Mouse (Mus musculus): ENCODE results near the gene Endov. TPM values are rescaled to one million over a fixed set of nuclear protein-coding genes. Genes with fewer than 3 reads are reported as not detected.

The Endov gene
- polyA plus RNA-seq, 1 experiment from 2014 or later: 14.0 TPM

DNA sequence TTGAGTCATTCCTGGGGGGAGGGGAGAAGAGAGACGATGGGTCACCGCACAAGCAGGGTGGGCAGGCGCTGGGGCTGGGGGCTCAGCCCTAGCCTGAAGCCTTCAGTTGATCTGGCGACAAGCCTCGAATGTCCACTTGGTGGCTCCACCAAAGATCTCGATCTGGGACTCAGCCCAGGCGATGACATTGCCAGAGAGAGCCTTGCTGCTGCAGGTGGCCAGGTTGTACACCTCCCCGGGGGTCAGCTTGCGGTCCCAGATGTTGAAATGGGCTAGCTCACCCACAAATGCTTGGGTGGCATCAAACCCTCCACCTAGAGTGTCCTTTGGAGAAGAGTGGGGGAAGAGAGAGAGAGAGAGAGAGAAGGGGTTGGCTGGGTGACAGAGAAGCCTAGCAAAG lies 51.2 kb downstream of the Endov start:
- H3K4me3 ChIP-seq (replicated peaks; ENCODE audit: low read length): no peak overlapping the region
- 47% methylated on average over 9 of the region's 9 CpGs for WGBS
- peaks cover 13% of the 10 kb centered on the region; the same call in 1 of the 2 replicates for H3K4me1 ChIP-seq (ENCODE audit: control insufficient read depth, insufficient read depth, low read length)
- H3K9me3 ChIP-seq (replicated peaks; ENCODE audit: control insufficient read depth, low read length): no peaks in the 10 kb centered on the region
- H3K4me2 ChIP-seq (ENCODE audit: low read depth, low read length): no peak overlapping the region
- no peaks in the 10 kb centered on the region for H3K36me3 ChIP-seq (ENCODE audit: control insufficient read depth, insufficient read depth, low read length)
- no peak overlapping the region for H3K27ac ChIP-seq (ENCODE audit: low read length)
- no peak for ATAC-seq (ENCODE audit: insufficient read depth, low FRiP score)
- H3K27me3 ChIP-seq (ENCODE audit: control insufficient read depth, insufficient read depth, low read length): peaks cover 51% of the 10 kb centered on the region
- H3K9ac ChIP-seq (ENCODE audit: low read length): no peak overlapping the region

DNA sequence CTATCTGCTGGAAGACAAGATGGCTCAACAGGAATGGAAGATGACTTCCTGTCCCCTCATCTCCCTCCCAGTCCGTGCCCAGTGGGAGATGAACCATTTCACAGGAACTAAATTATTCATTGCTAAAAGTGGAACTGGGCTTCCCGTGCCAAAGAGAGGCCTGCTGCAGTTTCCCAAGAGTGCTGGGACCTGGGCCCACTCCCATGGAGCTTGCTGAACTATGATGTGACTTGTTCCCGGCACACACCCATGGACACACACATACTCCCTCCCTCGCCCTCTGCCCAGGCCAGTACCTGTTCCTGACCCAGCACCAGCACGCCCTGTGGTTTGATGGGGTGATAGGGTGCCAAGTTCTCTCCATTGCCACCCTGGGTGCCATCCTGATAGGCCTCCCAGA lies 51.7 kb downstream of the Endov start:
- 77% methylated on average over 5 of the region's 5 CpGs for WGBS
- Histone ChIP-seq H3K9me3 (replicated peaks; ENCODE audit: control insufficient read depth, low read length) (no peaks in the 10 kb centered on the region), H3K4me1 (ENCODE audit: control insufficient read depth, insufficient read depth, low read length) (peaks cover 18% of the 10 kb centered on the region; the same call in 1 of the 2 replicates), H3K4me3 (replicated peaks; ENCODE audit: low read length) (no peak overlapping the region), H3K9ac (ENCODE audit: low read length) (no peak overlapping the region), H3K4me2 (ENCODE audit: low read depth, low read length) (no peak overlapping the region), H3K27ac (ENCODE audit: low read length) (no peak overlapping the region), H3K36me3 (ENCODE audit: control insufficient read depth, insufficient read depth, low read length) (no peaks in the 10 kb centered on the region), H3K27me3 (ENCODE audit: control insufficient read depth, insufficient read depth, low read length) (peaks cover 55% of the 10 kb centered on the region)
- ATAC-seq (ENCODE audit: insufficient read depth, low FRiP score): no peak

DNA sequence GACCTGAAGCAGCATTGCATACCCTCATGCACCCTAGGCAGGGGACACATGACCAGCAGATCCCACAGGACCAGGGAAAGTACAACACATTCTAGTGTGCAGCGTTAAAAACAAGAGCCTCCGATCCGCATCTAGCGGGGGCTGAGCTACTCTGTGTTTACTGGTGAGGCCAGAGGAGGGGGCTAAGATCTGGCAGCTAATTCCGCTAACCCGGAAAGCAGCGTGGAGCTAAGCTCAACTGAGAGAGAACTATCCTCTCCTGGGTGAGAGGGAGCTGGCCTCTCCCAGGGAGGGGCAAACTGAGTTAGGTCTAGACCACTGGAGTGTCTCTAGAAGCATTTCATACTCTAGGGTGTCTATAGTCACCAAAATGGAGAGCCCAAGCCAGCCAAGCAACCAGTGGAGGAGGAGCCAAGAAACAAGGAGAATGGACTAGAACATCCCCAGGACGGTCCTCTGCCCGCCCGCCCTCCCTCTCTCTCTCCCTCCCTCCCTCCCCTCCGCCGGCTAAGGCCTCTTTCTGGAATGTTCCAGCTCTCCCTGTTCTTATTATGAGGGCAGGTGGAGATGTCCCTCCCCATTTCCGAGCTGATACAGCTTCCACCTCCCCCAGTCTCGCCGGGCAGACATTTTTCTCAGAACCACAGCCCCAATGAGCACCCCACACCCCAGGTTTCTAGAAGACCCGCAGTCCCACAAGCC lies 52.8 kb downstream of the Endov start:
- Histone ChIP-seq H3K27me3 (ENCODE audit: control insufficient read depth, insufficient read depth, low read length) (peaks cover 66% of the 10 kb centered on the region), H3K4me2 (ENCODE audit: low read depth, low read length) (no peak overlapping the region), H3K4me3 (replicated peaks; ENCODE audit: low read length) (no peak overlapping the region), H3K36me3 (ENCODE audit: control insufficient read depth, insufficient read depth, low read length) (no peaks in the 10 kb centered on the region), H3K9me3 (replicated peaks; ENCODE audit: control insufficient read depth, low read length) (no peaks in the 10 kb centered on the region), H3K9ac (ENCODE audit: low read length) (no peak overlapping the region), H3K27ac (ENCODE audit: low read length) (no peak overlapping the region), H3K4me1 (ENCODE audit: control insufficient read depth, insufficient read depth, low read length) (peaks cover 29% of the 10 kb centered on the region)
- no peak for ATAC-seq (ENCODE audit: insufficient read depth, low FRiP score)
- WGBS: 48% methylated on average over 16 of the region's 16 CpGs

DNA sequence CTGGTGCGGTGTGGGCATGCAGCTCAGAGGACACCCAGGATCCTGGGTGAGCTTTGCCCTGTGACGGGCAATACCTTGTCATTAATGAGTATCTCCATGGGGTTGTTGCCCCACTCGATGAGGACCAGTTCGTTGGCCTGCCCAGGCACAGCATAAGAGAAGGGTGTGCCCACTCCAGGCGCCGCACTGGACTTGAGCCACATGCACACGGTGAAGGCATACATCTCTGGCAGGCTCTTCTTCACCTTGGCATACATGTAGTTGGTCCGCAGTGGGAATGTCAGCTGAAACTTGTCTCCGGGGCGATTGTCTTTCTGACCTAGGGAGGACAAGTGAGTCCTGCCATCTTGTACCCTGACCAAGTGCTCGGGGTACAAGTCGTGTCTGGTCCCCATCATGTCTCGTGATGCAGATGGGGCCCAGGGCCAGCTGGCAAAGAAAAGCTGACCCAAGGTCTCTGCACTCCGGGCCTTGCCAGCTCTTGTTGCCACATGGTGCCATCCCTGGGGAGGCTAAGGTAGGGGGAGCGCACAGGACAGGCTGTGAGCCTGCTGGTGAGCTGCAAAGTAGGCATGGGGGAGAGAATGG lies 53.5 kb downstream of the Endov start:
- Histone ChIP-seq H3K4me1 (ENCODE audit: control insufficient read depth, insufficient read depth, low read length) (peaks cover 35% of the 10 kb centered on the region), H3K9me3 (replicated peaks; ENCODE audit: control insufficient read depth, low read length) (no peaks in the 10 kb centered on the region), H3K4me3 (replicated peaks; ENCODE audit: low read length) (no peak overlapping the region), H3K9ac (ENCODE audit: low read length) (no peak overlapping the region), H3K36me3 (ENCODE audit: control insufficient read depth, insufficient read depth, low read length) (no peaks in the 10 kb centered on the region), H3K27ac (ENCODE audit: low read length) (no peak overlapping the region), H3K27me3 (ENCODE audit: control insufficient read depth, insufficient read depth, low read length) (peaks cover 71% of the 10 kb centered on the region), H3K4me2 (ENCODE audit: low read depth, low read length) (no peak overlapping the region)
- 85% methylated on average over 15 of the region's 15 CpGs for WGBS
- ATAC-seq (ENCODE audit: insufficient read depth, low FRiP score): no peak

DNA sequence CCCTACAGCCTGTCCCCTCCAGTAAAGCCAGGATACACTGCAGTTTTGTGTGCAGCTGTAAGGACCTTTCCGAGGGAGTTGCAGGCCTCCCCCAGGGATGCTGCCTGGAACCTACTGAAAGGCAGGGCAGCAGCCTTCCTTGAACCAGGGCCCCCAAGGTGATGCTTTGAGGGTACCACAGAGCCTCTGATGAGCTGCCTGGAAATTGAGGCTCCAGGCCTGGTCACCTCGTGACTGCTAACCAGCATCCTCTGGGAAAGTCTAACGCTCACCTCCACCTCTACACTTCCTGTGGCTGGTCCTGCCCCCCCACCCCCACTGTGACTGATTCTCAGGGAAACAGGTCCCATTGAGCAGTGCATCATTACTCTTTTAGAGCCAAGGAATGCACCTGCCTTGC lies 54.1 kb downstream of the Endov start:
- no peak overlapping the region for H3K4me2 ChIP-seq (ENCODE audit: low read depth, low read length)
- no peak overlapping the region for H3K4me3 ChIP-seq (replicated peaks; ENCODE audit: low read length)
- ATAC-seq (ENCODE audit: insufficient read depth, low FRiP score): no peak
- H3K9me3 ChIP-seq (replicated peaks; ENCODE audit: control insufficient read depth, low read length): no peaks in the 10 kb centered on the region
- peaks cover 36% of the 10 kb centered on the region for H3K4me1 ChIP-seq (ENCODE audit: control insufficient read depth, insufficient read depth, low read length)
- H3K36me3 ChIP-seq (ENCODE audit: control insufficient read depth, insufficient read depth, low read length): no peaks in the 10 kb centered on the region
- WGBS: 49% methylated on average over 3 of the region's 3 CpGs
- H3K27ac ChIP-seq (ENCODE audit: low read length): no peak overlapping the region
- peaks cover 74% of the 10 kb centered on the region for H3K27me3 ChIP-seq (ENCODE audit: control insufficient read depth, insufficient read depth, low read length)
- no peak overlapping the region for H3K9ac ChIP-seq (ENCODE audit: low read length)

DNA sequence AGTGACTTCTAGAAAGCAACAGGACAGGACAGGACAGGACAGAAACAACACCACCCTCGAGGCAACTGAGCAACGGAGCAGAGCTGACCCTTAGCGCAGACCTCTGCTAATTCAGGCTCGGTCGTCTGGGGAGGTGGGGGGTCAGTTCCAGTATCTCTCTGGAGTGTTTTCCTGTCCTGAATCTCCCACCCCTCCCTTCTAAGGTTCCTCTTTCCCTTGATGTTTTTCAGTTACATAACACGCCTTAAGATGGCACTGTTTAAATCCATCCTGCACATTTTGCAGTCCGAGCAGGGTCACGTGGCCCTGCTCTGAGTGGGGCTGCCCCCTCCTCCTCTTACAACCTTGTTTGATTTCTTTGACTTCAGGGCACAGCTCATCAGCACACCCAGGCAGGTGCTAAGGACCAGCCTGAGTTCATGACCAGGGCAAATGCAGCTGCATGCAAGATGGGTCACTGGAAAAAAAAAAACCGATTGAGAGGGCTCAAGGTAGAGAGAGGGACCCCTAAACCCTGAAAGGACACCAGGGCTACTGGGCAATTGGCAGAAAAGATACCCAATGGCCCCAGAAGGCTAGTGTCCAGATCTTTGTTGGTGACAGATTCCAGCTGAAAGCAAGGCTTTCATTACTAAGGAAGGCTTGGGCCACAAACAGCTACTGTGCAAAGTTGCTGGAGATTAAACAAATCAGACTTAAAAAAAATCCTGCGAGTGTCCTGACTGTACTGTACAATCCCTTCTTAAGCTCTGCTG lies 54.8 kb downstream of the Endov start:
- Histone ChIP-seq H3K4me3 (replicated peaks; ENCODE audit: low read length) (no peak overlapping the region), H3K36me3 (ENCODE audit: control insufficient read depth, insufficient read depth, low read length) (no peaks in the 10 kb centered on the region), H3K27me3 (ENCODE audit: control insufficient read depth, insufficient read depth, low read length) (peaks cover 75% of the 10 kb centered on the region), H3K4me2 (ENCODE audit: low read depth, low read length) (no peak overlapping the region), H3K9ac (ENCODE audit: low read length) (no peak overlapping the region), H3K4me1 (ENCODE audit: control insufficient read depth, insufficient read depth, low read length) (peaks cover 36% of the 10 kb centered on the region), H3K27ac (ENCODE audit: low read length) (no peak overlapping the region), H3K9me3 (replicated peaks; ENCODE audit: control insufficient read depth, low read length) (no peaks in the 10 kb centered on the region)
- ATAC-seq (ENCODE audit: insufficient read depth, low FRiP score): no peak
- 8% methylated on average over 10 of the region's 10 CpGs for WGBS

DNA sequence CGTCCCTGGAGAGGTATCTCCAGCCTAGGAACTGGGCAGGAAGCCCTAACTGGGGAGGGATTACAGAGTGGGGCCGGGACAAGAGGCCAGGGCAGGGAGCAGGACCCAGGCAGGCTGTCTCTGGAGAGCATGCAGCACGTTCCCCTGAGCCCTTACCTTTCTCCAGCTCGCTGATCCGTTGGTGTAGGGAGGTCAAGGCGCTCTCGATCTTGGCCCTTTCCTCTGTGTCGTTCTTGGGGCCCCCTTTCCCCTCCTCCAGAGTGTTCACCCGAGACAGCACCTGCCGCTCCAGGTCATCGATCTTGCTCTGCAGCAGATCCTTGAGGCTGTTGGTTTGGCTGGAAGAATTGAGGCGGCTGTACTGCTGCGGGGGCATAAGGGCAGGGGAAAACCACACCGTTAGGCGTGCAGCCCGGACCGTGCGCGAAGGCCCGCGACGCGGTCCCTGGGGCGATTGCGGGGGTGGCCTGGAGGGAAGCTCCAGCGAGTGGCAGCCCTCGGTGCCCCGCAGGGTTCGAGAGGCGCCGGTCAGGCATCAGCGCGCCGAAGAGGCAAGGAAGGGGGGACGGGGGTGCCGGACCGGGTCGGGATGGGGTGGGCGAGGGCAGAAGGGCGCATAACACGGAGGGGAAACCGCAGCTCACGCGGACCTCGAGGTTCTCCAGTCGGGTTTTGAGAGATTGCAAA lies 55.5 kb downstream of the Endov start:
- Histone ChIP-seq H3K9ac (ENCODE audit: low read length) (no peak overlapping the region), H3K9me3 (replicated peaks; ENCODE audit: control insufficient read depth, low read length) (no peaks in the 10 kb centered on the region), H3K4me1 (ENCODE audit: control insufficient read depth, insufficient read depth, low read length) (peaks cover 36% of the 10 kb centered on the region), H3K4me2 (ENCODE audit: low read depth, low read length) (peak overlapping the region; percentile 99), H3K4me3 (replicated peaks; ENCODE audit: low read length) (peak overlapping the region; percentile 55), H3K27ac (ENCODE audit: low read length) (no peak overlapping the region), H3K36me3 (ENCODE audit: control insufficient read depth, insufficient read depth, low read length) (no peaks in the 10 kb centered on the region), H3K27me3 (ENCODE audit: control insufficient read depth, insufficient read depth, low read length) (peaks cover 76% of the 10 kb centered on the region)
- under 1% methylated on average over 46 of the region's 46 CpGs for WGBS
- no peak for ATAC-seq (ENCODE audit: insufficient read depth, low FRiP score)

DNA sequence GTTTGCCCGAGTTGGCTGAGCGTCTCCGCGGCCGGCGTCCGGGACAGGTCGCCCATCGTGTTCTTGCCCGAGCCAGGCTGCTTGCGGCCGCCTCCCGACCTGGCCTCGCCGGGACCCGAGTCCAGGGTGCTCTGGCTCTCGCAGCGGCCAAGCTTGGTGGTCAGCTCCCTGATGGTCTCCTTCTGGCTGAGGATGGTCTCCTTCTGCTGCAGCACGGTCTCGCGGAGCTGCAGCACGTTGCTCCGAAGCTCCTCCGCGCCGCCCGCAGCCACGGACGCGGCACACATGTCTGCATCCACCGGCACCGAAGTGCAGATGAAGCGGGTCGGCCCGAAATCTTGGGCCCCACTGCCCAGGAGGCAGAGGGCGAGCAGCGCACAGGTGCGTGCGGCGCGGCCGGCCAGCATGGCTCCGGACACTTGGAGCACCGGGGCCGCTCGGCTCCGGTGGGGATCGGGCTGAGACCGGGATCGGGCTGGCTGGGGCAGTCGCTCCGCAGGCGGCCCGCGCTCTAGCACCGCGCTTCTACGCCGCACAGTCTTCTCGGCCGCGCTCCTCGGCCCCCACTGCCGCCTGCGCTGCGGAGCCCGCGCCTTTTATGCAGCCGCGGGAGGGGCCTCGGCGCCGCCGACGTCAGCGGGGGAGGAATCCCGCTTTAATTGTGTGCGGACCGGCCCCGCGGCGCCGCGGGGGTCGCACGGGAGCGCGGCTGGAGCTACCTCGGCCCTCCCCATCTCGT lies 56.2 kb downstream of the Endov start, which contains the start of gene Nptx1:
TSS of gene Nptx1 (minus strand) at position 571 of the 739 bp plus-strand sequence.
- H3K4me1 ChIP-seq (ENCODE audit: control insufficient read depth, insufficient read depth, low read length): peaks cover 41% of the 10 kb centered on the region
- H3K9me3 ChIP-seq (replicated peaks; ENCODE audit: control insufficient read depth, low read length): no peaks in the 10 kb centered on the region
- WGBS: under 1% methylated on average over 90 of the region's 90 CpGs
- H3K4me2 ChIP-seq (ENCODE audit: low read depth, low read length): peak within 1 kb of the TSS; percentile 99
- peak within 1 kb of the TSS; percentile 55 for H3K4me3 ChIP-seq (replicated peaks; ENCODE audit: low read length)
- H3K36me3 ChIP-seq (ENCODE audit: control insufficient read depth, insufficient read depth, low read length): no peaks in the 10 kb centered on the region
- peak within 1 kb of the TSS; percentile 54 for H3K9ac ChIP-seq (ENCODE audit: low read length)
- H3K27ac ChIP-seq (ENCODE audit: low read length): no peak within 1 kb of the TSS
- ATAC-seq (ENCODE audit: insufficient read depth, low FRiP score): no peak
- peaks cover 72% of the 10 kb centered on the region for H3K27me3 ChIP-seq (ENCODE audit: control insufficient read depth, insufficient read depth, low read length)

Measured in stomach, embryonic 16.5 days (tissue).